Mouse (Mus musculus) right cerebral cortex, postnatal 36 days (tissue): ENCODE measurements around the gene Dus1l.
"Not testable (repeated sequence)": the region's sequence is repeated elsewhere in the genome, so short reads cannot be mapped to it uniquely, and the experiment has no call there.

ENCODE experiments used
- DNase-seq, 2 experiments: peaks; one replicate each; pipeline ENCODE4 v3.0.0; 2022; ENCODE audit warnings: low spot score in 2 of 2, mixed read lengths in 1 of 2

The Dus1l gene

GRCm38 (mm10) chr11:120777123-120777522 lies 19.1 kb downstream of the Dus1l start:
- no peak for DNase-seq

DNA sequence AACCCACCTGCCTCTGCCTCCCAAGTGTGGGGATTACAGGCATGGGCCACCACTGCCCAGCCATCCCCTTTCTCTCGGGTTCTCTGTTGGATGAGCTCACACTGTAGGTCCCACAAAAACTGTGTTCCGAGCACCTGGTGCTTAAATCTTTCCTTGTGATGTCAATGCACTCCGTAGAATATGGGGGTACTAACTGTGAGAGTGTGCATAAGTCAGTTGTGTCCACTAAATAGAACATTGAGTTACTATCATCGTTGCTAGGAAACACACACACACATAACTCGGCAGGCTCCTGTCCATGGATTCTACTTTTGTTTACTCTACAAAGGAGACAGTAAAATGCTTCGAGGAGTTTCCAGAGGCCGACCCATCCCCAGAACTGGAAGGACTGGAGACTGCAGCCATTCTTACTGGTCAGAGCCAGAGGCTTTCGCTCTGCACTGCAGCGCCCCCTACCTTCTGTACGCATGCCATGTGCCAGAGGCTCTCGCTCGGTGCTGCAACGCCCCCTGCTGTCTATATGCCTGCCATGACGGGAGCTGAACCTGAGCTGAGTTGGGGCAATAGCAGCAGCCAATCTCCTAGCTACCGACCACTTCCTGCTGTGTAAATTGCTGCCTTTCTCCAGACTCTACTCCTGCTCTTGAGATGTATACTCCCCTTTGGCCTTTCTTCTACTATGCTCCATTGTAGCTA lies 20.3 kb downstream of the Dus1l start:
- peak; percentile 85 for DNase-seq

GRCm38 (mm10) chr11:120773463-120774190 lies 22.6 kb downstream of the Dus1l start:
- no peak for DNase-seq

DNA sequence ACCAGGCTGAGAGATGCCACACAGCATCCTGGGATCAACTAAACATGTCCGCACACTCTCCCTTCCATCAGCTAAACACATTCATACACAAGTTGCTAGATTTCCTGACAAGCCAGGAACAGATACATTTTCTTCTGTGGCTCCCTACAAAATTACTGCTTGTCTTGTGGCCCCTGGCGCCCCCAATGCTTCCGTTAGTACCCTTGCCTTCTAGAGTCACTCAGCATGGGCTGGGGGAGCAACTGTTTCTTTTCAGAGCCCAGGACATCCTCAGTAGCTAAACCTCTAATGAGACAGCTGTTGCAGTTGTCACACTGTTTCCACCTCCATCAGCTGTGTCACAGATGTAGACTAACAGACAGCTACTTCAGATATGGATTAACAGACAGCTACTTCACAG lies 23.5 kb downstream of the Dus1l start:
- no peak for DNase-seq

GRCm38 (mm10) chr11:120768206-120768605 lies 28.0 kb downstream of the Dus1l start:
- no peak for DNase-seq

GRCm38 (mm10) chr11:120767023-120767422 lies 29.2 kb downstream of the Dus1l start:
- not testable (repeated sequence) for DNase-seq

DNA sequence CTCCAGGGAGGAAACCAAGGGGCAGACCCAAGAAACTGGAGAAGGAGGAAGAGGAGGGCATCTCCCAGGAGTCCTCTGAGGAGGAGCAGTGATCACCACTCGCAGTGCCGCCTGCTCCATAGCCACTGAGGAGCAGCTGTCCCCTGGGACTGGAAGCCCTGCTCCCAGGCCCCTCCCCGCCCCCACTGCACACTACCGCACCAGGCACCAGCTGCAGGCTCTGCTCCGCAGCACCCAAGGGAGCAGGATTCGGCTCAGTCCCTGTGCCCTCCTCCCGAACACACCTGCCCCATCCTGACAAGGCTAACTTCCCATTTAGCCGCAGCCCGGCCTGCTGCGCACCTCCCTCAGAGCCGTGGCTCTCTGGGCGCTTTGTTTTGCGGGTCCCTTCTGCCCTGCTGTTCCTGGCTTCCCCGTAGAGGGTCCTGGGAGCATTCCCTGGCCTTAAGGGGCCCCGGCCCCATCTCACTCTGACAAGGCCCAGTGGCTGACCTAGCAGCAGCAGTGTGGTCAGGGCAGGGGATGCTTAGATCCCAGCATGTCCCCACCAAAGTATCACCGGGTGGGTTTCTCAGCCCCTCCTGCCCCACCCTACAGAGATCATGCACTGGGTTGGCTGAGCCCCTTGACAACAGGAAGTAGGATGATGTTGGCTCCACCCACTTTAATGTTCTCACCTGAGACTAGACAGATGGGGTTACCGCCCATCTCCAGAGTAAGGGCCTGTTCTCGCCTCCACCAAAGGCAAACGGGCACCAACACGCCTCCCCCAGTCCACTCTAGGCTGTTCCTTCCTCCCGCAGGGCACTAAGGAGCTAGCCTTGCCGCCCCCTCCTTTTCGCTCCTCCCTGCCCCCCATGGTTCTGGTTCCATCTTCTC lies 32.8 kb downstream of the Dus1l start:
- not testable (repeated sequence) for DNase-seq

- DNase-seq, result not testable (repeated sequence)
Observed at GRCm38 (mm10) chr11:120762672-120763041, 33.5 kb downstream of the Dus1l start, which contains the start of gene Hmga1b. Hmga1b (plus strand) TSS chr11:120762794.

DNA sequence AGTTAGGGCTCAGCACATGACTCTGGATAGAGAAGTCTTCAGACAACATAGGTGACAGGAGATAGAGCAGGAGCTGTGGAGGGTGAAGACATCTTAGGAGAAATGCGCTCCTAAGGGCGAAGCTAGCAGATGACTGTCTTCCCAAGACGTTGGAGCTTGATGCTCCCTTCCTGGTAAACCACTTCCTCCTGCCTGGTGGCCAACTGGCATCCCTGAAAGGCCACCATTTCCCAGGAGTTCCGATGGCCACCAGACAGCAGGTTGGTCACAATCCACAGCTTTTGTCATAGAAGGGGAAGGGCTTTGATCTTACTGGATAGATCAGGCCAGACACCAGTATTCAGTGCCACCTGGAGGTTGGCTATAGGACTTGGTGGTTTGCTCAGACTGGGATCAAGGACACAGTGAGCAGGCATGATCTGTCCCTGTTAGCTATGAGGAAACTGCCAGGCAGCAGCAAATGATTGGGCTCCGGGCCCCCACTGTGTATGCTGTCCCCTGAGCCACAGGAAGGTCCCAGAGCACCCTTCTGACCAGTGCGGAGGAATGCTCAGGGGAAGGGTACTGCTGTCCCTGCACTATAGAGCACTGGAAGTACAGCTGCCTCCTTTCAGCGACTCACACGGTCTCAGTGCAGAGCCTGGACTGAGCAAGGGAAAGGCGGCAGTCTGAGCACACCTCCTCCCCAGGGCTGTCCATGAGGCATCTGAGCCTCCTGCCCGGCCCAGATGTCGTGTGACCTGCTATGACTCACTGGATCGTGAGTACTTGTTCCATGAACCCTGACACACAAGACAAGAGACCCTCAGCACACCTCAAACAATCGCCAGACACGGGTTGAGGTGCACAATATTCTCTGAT lies 34.2 kb downstream of the Dus1l start:
- no peak for DNase-seq

DNA sequence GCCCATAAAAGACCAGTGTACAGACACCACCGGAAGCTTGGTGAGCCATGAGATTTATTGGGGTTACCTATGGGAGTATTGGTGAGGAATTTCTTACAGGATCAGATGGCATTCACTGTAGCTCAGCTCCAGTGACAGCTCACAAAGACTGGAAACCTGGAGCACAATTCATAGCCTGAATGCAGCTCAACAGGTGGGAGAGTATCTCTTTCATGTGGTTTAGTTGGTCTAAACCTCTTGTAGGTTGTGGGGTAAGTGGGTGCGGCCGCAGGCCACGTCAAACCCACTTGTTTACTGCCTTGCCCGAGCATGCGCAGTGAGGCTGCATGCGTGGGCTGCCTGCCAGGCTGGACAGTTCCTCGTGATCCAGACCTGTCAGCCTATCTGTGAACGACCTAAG lies 36.0 kb downstream of the Dus1l start:
- no peak for DNase-seq

- no peak for DNase-seq
Observed at GRCm38 (mm10) chr11:120751606-120752005, 44.6 kb downstream of the Dus1l start.

DNA sequence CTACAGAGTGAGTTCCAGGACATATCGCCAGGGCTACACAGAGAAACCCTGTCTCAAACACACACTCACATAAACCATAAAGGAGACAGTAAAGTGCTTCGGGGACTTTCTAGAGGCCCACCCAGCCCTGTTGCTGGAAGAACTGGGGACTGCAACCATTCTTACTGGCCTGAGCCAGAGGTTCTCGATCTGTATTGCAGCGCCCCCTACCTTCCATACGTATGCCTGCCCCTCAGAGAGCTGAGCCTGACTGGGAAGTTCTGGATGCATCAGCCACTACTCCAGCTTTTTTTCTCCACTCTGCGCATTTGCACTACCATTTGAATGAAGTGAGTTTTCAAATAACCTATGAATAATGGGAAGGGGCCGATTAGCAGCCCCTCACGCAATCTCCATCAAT lies 46.8 kb downstream of the Dus1l start:
- DNase-seq, result no peak

- DNase-seq, result no peak
Observed at GRCm38 (mm10) chr11:120747974-120748373, 48.2 kb downstream of the Dus1l start.

DNA sequence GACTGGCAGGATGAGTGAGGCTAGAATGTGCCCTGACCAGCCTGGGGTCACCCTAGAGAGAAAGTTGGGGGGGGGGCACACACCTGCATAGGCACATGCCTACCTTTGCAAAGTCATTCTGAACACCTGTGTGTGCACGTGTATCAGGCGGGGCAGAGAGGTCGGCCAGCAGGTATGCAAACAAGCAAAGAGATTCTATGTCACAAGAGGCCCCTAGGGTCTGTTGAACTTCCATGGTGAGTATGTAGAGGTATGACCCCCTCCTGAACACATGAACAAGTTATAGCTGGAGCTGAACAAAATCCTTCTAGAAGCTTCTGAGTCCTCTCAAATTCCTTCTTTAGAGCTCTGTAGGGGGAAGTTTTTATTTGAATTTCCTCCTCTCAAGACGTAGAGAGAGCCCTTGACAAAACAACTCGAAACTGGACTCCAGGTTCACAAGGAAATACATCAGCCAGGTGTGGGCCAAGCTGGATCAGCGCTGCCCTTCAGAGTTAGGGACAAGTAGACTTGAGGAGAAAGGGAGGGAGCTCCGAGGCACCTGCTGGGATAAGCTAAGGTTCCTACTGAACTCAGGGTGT lies 52.0 kb downstream of the Dus1l start:
- no peak for DNase-seq

DNA sequence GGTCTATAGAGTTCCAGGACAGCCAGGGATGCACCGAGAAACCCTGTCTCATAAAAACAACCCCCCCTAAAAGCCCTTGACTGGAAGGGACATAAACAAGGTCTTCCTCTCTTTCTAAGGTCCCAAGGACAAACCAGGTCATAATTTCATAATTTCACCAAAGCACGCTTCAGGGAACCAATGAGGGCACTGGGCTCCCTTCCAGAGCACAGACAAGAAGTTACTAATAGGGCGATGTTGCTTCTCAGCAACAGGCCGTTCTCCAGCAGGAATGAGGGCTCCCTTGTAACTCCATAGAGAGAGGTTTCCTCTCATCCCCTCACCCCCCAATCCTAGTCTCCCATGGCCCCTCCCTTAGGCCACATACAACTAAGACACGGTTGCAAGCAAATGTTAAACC lies 55.2 kb downstream of the Dus1l start:
- no peak for DNase-seq
